Mouse (Mus musculus) hindbrain, embryonic 13.5 days (tissue): ENCODE results near the gene Hnf4a. TPM values are rescaled to one million over a fixed set of nuclear protein-coding genes. Genes with fewer than 3 reads are reported as not detected.

Experiments
- ATAC-seq: fragments of 200-750 bp; cut with Nextera tagmentation; 2 replicates; pipeline ENCODE4 v1.8.0; 2017; ENCODE audit warnings: moderate TSS enrichment; ENCODE audit not compliant: low FRiP score
- H3K27ac ChIP-seq: fragments of 300-500 bp; sonication (generic); 2 replicates; pipeline ENCODE4 v1.5.1; 2015; ENCODE audit warnings: inconsistent platforms, mild to moderate bottlenecking, moderate library complexity
- H3K27me3 ChIP-seq: fragments of 300-500 bp; sonication (generic); 2 replicates; pipeline ENCODE4 v1.6.1; 2015; ENCODE audit warnings: mild to moderate bottlenecking, inconsistent platforms
- H3K36me3 ChIP-seq: fragments of 300-500 bp; sonication (generic); 2 replicates; pipeline ENCODE4 v1.6.1; 2015; ENCODE audit warnings: mild to moderate bottlenecking, inconsistent platforms
- H3K4me1 ChIP-seq: fragments of 300-500 bp; sonication (generic); replicated peaks from 2 replicates; pipeline ENCODE4 v1.6.1; 2015; ENCODE audit warnings: inconsistent platforms
- H3K4me2 ChIP-seq: fragments of 300-500 bp; sonication (generic); 2 replicates; pipeline ENCODE4 v1.6.1; 2015; ENCODE audit warnings: inconsistent platforms, mild to moderate bottlenecking, moderate library complexity
- H3K4me3 ChIP-seq: fragments of 300-500 bp; sonication (generic); 2 replicates; pipeline ENCODE4 v1.5.1; 2015; ENCODE audit warnings: mild to moderate bottlenecking, inconsistent platforms
- H3K9ac ChIP-seq: fragments of 300-500 bp; sonication (generic); 2 replicates; pipeline ENCODE4 v1.6.1; 2015; ENCODE audit warnings: mild to moderate bottlenecking, inconsistent platforms
- H3K9me3 ChIP-seq: fragments of 300-500 bp; sonication (generic); 2 replicates; pipeline ENCODE4 v1.6.1; 2016; ENCODE audit warnings: inconsistent platforms
- WGBS: fragments of 180-500 bp; shearing (Covaris S2); methylation state at CpG from one replicate; pipeline ENCODE4 v1.1.7; 2015; 5-methylcytosine and 5-hydroxymethylcytosine counted together
- polyA plus RNA-seq: library from polyadenylated mRNA; unstranded; fragments of >200 nt; fragmentation: Nextera tagmentation; extraction: Ambion mirVana; gene quantifications from 2 replicates; pipeline ENCODE4 v1.2.1, GENCODE M21; 2015

Gene Hnf4a
- polyA plus RNA-seq, 1 experiment from 2014 or later = 0.09 TPM

- H3K27me3 ChIP-seq = 0 out of 2 replicates have a peak, but pooled peaks cover 5% of the 10 kb centered on the region
- no peaks in the 10 kb centered on the region for H3K9me3 ChIP-seq
- peaks cover 13% of the 10 kb centered on the region for H3K4me1 ChIP-seq
- no peak overlapping the region for H3K4me2 ChIP-seq
- no peaks in the 10 kb centered on the region for H3K36me3 ChIP-seq
- ATAC-seq = no peak
- no peak overlapping the region for H3K9ac ChIP-seq
- no peak overlapping the region for H3K4me3 ChIP-seq
- H3K27ac ChIP-seq = no peak overlapping the region
- WGBS = 94% methylated on average over 1 of the region's 1 CpGs
These were observed 51.9 kb downstream of the Hnf4a start for GRCm38 (mm10) chr2:163558548-163558947.

- WGBS = 81% methylated on average over 5 of the region's 5 CpGs
- no peaks in the 10 kb centered on the region for H3K9me3 ChIP-seq
- H3K27me3 ChIP-seq = 0 out of 2 replicates have a peak, but pooled peaks cover 5% of the 10 kb centered on the region
- no peak overlapping the region for H3K4me3 ChIP-seq
- ATAC-seq = no peak
- peaks cover 13% of the 10 kb centered on the region for H3K4me1 ChIP-seq
- H3K9ac ChIP-seq = no peak overlapping the region
- H3K4me2 ChIP-seq = no peak overlapping the region
- no peak overlapping the region for H3K27ac ChIP-seq
- no peaks in the 10 kb centered on the region for H3K36me3 ChIP-seq
These were observed 52.6 kb downstream of the Hnf4a start for GRCm38 (mm10) chr2:163559236-163559635.

DNA sequence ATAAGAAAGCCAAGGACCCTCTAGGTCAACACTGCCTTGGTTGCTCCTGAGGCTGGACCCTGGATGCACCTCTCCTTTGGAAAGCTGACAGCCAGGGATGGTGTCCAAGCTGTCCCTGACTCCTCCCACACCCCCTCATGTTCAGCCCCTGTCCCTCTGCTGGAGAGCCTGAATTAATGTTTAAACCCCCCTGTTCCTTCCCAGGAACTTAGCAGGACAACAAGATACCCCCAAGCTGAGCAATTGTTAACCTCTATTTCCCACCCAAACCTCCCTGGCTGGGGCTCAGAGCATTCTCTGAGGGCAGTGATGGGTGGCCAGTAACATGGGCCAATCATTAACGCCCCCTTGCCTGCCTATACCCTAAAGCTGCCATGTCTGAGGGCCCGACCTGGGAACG is 53.6 kb downstream of the Hnf4a start:
- H3K4me1 ChIP-seq = peaks cover 13% of the 10 kb centered on the region
- WGBS = 68% methylated on average over 3 of the region's 3 CpGs
- ATAC-seq = no peak
- no peak overlapping the region for H3K27ac ChIP-seq
- H3K36me3 ChIP-seq = no peaks in the 10 kb centered on the region
- no peak overlapping the region for H3K9ac ChIP-seq
- H3K9me3 ChIP-seq = no peaks in the 10 kb centered on the region
- H3K4me3 ChIP-seq = no peak overlapping the region
- no peak overlapping the region for H3K4me2 ChIP-seq
- H3K27me3 ChIP-seq = 0 out of 2 replicates have a peak, but pooled peaks cover 5% of the 10 kb centered on the region

- peak overlapping the region; percentile 61 for H3K27ac ChIP-seq
- H3K9ac ChIP-seq = no peak overlapping the region
These were observed 54.8 kb downstream of the Hnf4a start for GRCm38 (mm10) chr2:163561258-163561948.

GRCm38 (mm10) chr2:163564646-163565045 is 58.0 kb downstream of the Hnf4a start:
- H3K27ac ChIP-seq = no peak overlapping the region
- no peak overlapping the region for H3K9ac ChIP-seq
- H3K36me3 ChIP-seq = no peaks in the 10 kb centered on the region
- H3K4me2 ChIP-seq = no peak overlapping the region
- H3K4me3 ChIP-seq = no peak overlapping the region
- WGBS = 38% methylated on average over 8 of the region's 8 CpGs
- no peak for ATAC-seq
- peaks cover 13% of the 10 kb centered on the region for H3K4me1 ChIP-seq
- H3K27me3 ChIP-seq = 0 out of 2 replicates have a peak, but pooled peaks cover 5% of the 10 kb centered on the region
- no peaks in the 10 kb centered on the region for H3K9me3 ChIP-seq

More at GRCm38 (mm10) chr2:163561258-163561948, 54.8 kb downstream of the Hnf4a start:
- ATAC-seq = peak; percentile 80; the same call in 1 of the 2 replicates
- no peaks in the 10 kb centered on the region for H3K36me3 ChIP-seq
- H3K4me1 ChIP-seq = peaks cover 13% of the 10 kb centered on the region
- no peak overlapping the region for H3K4me2 ChIP-seq
- H3K27me3 ChIP-seq = 0 out of 2 replicates have a peak, but pooled peaks cover 5% of the 10 kb centered on the region
- H3K4me3 ChIP-seq = no peak overlapping the region
- WGBS = 65% methylated on average over 13 of the region's 13 CpGs
- no peaks in the 10 kb centered on the region for H3K9me3 ChIP-seq

DNA sequence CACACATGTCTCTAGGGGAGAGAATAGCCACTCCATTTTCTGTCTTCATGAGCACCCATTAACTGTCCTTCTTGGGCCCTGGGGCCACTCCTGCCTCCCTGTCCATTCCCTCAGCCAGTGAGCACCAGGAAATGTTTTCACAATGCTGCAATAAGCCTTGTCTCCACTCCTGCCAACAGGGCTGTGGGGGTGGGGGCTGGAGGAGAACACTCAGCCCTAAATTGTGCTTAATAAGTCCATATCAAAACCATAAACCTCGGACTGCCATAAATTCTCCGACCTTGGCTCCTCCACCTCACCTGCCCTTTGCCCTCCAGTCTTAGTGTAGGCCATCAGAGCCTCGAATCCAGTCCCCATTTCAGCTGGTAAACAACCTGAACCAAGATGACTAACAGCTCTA is 67.7 kb downstream of the Hnf4a start:
- 0 out of 2 replicates have a peak, but pooled peaks cover 4% of the 10 kb centered on the region for H3K27me3 ChIP-seq
- WGBS = 84% methylated on average over 3 of the region's 3 CpGs
- no peaks in the 10 kb centered on the region for H3K9me3 ChIP-seq
- H3K9ac ChIP-seq = no peak overlapping the region
- no peak overlapping the region for H3K4me3 ChIP-seq
- no peaks in the 10 kb centered on the region for H3K36me3 ChIP-seq
- no peak for ATAC-seq
- no peak overlapping the region for H3K27ac ChIP-seq
- no peak overlapping the region for H3K4me2 ChIP-seq
- H3K4me1 ChIP-seq = no peaks in the 10 kb centered on the region; the same call in 1 of the 2 replicates

- H3K4me2 ChIP-seq = no peak overlapping the region
- no peaks in the 10 kb centered on the region; the same call in 1 of the 2 replicates for H3K4me1 ChIP-seq
- H3K27me3 ChIP-seq = 0 out of 2 replicates have a peak, but pooled peaks cover 4% of the 10 kb centered on the region
- H3K36me3 ChIP-seq = no peaks in the 10 kb centered on the region
- no peak overlapping the region for H3K27ac ChIP-seq
- WGBS = 42% methylated on average over 11 of the region's 11 CpGs
- H3K4me3 ChIP-seq = no peak overlapping the region
- H3K9me3 ChIP-seq = no peaks in the 10 kb centered on the region
- no peak overlapping the region for H3K9ac ChIP-seq
- no peak for ATAC-seq
These were observed 68.6 kb downstream of the Hnf4a start for GRCm38 (mm10) chr2:163575248-163575647.

DNA sequence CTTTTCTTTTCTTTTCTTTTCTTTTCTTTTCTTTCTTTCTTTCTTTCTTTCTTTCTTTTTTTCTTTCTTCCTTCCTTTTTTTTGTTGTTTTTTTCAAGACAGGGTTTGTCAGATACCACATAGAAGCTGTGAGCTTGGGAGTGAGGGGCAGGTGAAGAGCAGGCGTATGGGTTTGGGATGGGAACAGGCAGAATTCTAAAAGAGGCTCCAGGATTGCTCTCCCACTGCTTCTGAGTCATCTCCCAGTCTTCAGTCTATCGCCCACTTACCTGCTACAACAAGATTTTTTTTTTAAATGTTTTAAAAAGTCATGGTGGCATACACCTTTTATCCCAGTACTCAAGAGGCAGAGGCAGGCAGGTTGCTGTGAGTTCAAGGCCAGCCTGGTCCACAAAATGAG is 71.4 kb downstream of the Hnf4a start:
- 74% methylated on average over 2 of the region's 2 CpGs for WGBS
- H3K4me2 ChIP-seq = no peak overlapping the region
- no peak overlapping the region for H3K4me3 ChIP-seq
- H3K9ac ChIP-seq = no peak overlapping the region
- H3K27ac ChIP-seq = no peak overlapping the region
- no peaks in the 10 kb centered on the region; the same call in 1 of the 2 replicates for H3K4me1 ChIP-seq
- no peaks in the 10 kb centered on the region for H3K27me3 ChIP-seq
- no peak for ATAC-seq
- H3K9me3 ChIP-seq = no peaks in the 10 kb centered on the region
- H3K36me3 ChIP-seq = no peaks in the 10 kb centered on the region

DNA sequence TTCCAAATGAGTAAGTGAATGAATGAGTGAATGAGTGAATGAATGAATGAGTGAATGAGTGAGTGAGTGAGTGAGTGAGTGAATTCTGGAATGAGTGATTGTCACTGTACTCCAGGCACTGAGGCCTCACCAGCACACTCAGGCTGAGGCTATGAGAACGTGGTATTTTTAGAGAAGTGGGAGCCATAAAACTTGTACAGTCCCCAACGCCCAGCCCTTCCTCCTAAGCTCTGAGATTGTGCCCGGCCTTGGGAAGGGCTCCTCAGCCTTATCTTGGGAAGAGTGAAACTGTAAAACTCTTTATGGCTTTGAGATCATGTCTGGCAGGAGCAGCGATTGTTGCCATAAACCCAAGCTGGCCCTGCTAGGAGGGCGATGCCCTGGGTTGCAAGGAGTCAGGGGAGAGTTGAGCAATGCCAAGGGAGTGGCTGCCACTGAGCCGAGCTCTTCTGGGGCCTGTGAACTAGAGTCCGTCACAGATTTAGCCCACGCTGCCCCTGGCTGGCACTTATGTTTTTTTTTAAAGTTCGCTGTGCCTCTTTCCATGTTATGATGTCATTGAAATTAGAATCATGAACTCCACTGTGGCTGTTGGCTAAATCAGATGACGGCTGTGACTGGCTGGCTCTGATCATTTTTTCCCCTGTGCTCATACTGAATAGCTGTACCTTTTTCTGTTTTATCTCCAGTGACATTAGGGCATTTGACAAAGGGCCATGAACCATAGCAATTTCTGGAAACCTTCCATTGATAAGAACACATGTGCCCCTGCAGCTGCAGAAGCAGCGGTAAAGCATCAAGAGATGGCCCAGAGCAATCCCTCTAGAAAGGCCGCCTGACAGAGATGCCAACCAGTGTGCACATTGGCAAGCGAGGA is 73.7 kb downstream of the Hnf4a start:
- Histone ChIP-seq H3K4me3 (no peak overlapping the region), H3K9ac (no peak overlapping the region)
- 85% methylated on average over 13 of the region's 13 CpGs for whole genome bisulfite sequencing

DNA sequence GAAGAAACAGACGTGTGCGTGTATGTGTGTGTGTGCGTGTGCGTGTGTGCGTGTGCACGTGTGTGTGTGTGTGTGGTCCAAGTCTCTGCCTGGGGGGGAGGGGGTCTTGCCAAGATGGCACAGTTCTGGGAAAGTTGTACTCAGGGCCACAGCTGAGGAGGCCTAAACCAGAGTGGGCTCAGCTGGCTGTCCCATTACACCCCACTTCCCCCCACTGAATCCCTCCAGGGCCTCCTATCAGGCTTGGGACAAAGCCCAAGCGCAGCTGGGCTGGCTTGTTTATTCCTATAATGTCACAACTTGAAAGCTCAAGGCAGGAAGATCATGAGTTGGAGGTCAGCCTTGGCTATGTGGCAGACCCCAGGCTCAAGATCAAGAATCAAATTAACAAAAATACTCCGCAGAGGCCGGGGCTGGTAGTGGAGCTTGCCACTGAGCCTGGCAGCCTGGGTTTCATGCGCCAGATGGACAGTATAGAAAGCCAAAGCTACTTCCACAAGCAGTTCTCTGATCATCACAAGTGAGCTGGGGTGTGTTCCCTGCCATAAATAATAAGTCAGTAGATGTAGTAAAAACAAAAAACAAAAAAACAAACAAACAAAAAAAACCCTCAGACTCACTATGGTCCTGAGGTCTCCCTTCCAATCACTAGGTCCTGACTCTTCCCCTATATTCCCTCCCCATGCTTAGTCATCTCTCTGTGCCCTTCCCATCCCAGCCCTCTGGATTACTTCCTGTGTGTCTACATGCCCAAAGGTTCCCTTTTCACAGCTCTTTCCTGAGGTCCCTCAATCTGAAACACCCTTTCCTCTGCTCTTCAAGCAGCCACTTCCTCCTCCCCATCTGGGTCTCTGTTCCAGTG is 76.8 kb downstream of the Hnf4a start:
- Histone ChIP-seq H3K9ac (no peak overlapping the region), H3K4me1 (0 out of 2 replicates have a peak, but pooled peaks cover 8% of the 10 kb centered on the region), H3K27ac (no peak overlapping the region), H3K4me3 (no peak overlapping the region), H3K9me3 (no peaks in the 10 kb centered on the region), H3K27me3 (no peaks in the 10 kb centered on the region), H3K36me3 (no peaks in the 10 kb centered on the region), H3K4me2 (no peak overlapping the region)
- 87% methylated on average over 10 of the region's 10 CpGs for WGBS
- ATAC-seq = no peak

More for the DNA sequence above, 73.7 kb downstream of the Hnf4a start:
- Histone ChIP-seq H3K27me3 (no peaks in the 10 kb centered on the region), H3K4me1 (peaks cover 4% of the 10 kb centered on the region; the same call in 1 of the 2 replicates), H3K4me2 (no peak overlapping the region), H3K27ac (no peak overlapping the region), H3K9me3 (no peaks in the 10 kb centered on the region), H3K36me3 (no peaks in the 10 kb centered on the region)
- ATAC-seq = no peak

DNA sequence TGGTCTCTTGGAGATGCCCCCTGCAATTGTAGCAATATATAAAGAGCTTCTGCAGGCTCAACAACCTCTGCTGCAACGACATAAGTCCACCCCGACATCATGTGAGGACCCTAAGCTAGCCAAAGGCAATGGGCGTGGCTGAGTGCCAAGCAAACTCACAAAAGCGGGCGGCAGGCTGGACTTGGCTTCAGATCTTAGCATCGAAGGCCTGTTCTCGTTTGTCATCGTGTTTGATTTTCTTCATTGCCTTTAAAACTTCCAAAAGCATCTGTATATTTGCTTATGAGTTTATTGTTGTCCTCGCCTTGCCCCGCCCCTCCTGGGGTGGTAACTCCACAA is 77.4 kb downstream of the Hnf4a start:
- no peak overlapping the region for H3K27ac ChIP-seq
- no peaks in the 10 kb centered on the region for H3K9me3 ChIP-seq
- H3K9ac ChIP-seq = no peak overlapping the region
- no peaks in the 10 kb centered on the region for H3K27me3 ChIP-seq
- 0 out of 2 replicates have a peak, but pooled peaks cover 8% of the 10 kb centered on the region for H3K4me1 ChIP-seq
- H3K4me2 ChIP-seq = no peak overlapping the region
- 86% methylated on average over 10 of the region's 10 CpGs for WGBS
- no peak for ATAC-seq
- H3K4me3 ChIP-seq = no peak overlapping the region
- H3K36me3 ChIP-seq = no peaks in the 10 kb centered on the region
